Mouse (Mus musculus) adrenal gland, adult 2 months (tissue): ENCODE measurements around the gene Stk32c. TPM values are rescaled to one million over a fixed set of nuclear protein-coding genes. Genes with fewer than 3 reads are reported as not detected.

ENCODE experiments used
- DNase-seq: peaks from one replicate; pipeline ENCODE4 v3.0.0; 2021
- polyA plus RNA-seq: library from polyadenylated mRNA; depleted of rRNA; stranded (reverse); fragments of >200 nt; gene quantifications from 2 replicates; pipeline ENCODE4 v1.2.3, GENCODE M21; 2012
- total RNA-seq, 2 experiments: library from RNA; stranded (reverse); gene quantifications; 2 replicates each; pipeline ENCODE4 v1.2.3; 2021

The Stk32c gene
- total and polyA plus RNA-seq, 3 experiments: 2.8 to 3.1 (median 3.1) TPM

GRCm38 (mm10) chr7:139200108-139200507 lies 13.0 kb downstream of the Stk32c start:
- peak; percentile 58 for DNase-seq

GRCm38 (mm10) chr7:139197022-139197421 lies 16.1 kb downstream of the Stk32c start:
- DNase-seq: no peak

GRCm38 (mm10) chr7:139191619-139192018 lies 21.5 kb downstream of the Stk32c start:
- DNase-seq: no peak

GRCm38 (mm10) chr7:139190616-139191015 lies 22.5 kb downstream of the Stk32c start:
- no peak for DNase-seq

GRCm38 (mm10) chr7:139188634-139189207 lies 24.4 kb downstream of the Stk32c start:
- DNase-seq: no peak

- DNase-seq: peak; percentile 92
Measured at GRCm38 (mm10) chr7:139187771-139188633, 25.1 kb downstream of the Stk32c start.

GRCm38 (mm10) chr7:139187277-139187676 lies 25.8 kb downstream of the Stk32c start:
- DNase-seq: no peak

GRCm38 (mm10) chr7:139186436-139186835 lies 26.7 kb downstream of the Stk32c start:
- DNase-seq: no peak

GRCm38 (mm10) chr7:139185971-139186370 lies 27.1 kb downstream of the Stk32c start:
- DNase-seq: no peak

GRCm38 (mm10) chr7:139184846-139185245 lies 28.3 kb downstream of the Stk32c start:
- no peak for DNase-seq

GRCm38 (mm10) chr7:139184396-139184795 lies 28.7 kb downstream of the Stk32c start:
- no peak for DNase-seq

GRCm38 (mm10) chr7:139180058-139180457 lies 33.0 kb downstream of the Stk32c start:
- DNase-seq: no peak

GRCm38 (mm10) chr7:139179299-139179698 lies 33.8 kb downstream of the Stk32c start:
- DNase-seq: no peak

- DNase-seq: no peak
Measured at GRCm38 (mm10) chr7:139169143-139169542, 44.0 kb downstream of the Stk32c start.

- no peak for DNase-seq
Measured at GRCm38 (mm10) chr7:139164410-139164809, 48.7 kb downstream of the Stk32c start.

- DNase-seq: no peak
Measured at GRCm38 (mm10) chr7:139158956-139159355, 54.2 kb downstream of the Stk32c start.

GRCm38 (mm10) chr7:139158549-139158948 lies 54.6 kb downstream of the Stk32c start:
- DNase-seq: no peak

- no peak for DNase-seq
Measured at GRCm38 (mm10) chr7:139157541-139157940, 55.6 kb downstream of the Stk32c start.

- no peak for DNase-seq
Measured at GRCm38 (mm10) chr7:139156341-139157058, 56.6 kb downstream of the Stk32c start.

GRCm38 (mm10) chr7:139152927-139153326 lies 60.2 kb downstream of the Stk32c start:
- no peak for DNase-seq

- no peak for DNase-seq
Measured at GRCm38 (mm10) chr7:139151116-139151515, 62.0 kb downstream of the Stk32c start.

- no peak for DNase-seq
Measured at GRCm38 (mm10) chr7:139149373-139149772, 63.7 kb downstream of the Stk32c start.

- DNase-seq: no peak
Measured at GRCm38 (mm10) chr7:139147360-139147759, 65.7 kb downstream of the Stk32c start.
